8 mouse cellular contexts compared by ENCODE assay signal in genomic region chr5:88554086-88554886, GRCm38 (mm10). TPM values are rescaled to one million over a fixed set of nuclear protein-coding genes. Genes with fewer than 3 reads are reported as not detected.
DNase-seq lines count a peak whose midpoint lies in the region; ATAC-seq and TF ChIP-seq lines count a peak whose summit lies in the region.

TSS of gene Utp3 (plus strand) at chr5:88554462.

- H3K4me3 ChIP-seq in cortical plate, adult 2 months (ENCODE audit: insufficient read depth, low read length) = peak within 1 kb of the TSS; percentile 93
- H3K4me3 ChIP-seq in megakaryocyte, embryonic 14.5 days (replicated peaks) = peak within 1 kb of the TSS; percentile 95

- H3K27ac ChIP-seq in cortical plate, adult 2 months (ENCODE audit: insufficient read depth, low read length) = peak within 1 kb of the TSS; percentile 58

- no peaks in the 10 kb centered on the region for H3K27me3 ChIP-seq in megakaryocyte, embryonic 14.5 days (replicated peaks)

- peaks cover 7% of the 10 kb centered on the region; the same call in 1 of the 2 replicates for H3K4me1 ChIP-seq in cortical plate, adult 2 months (ENCODE audit: control insufficient read depth, insufficient read depth, low read length)
- peaks cover 33% of the 10 kb centered on the region for H3K4me1 ChIP-seq in megakaryocyte, embryonic 14.5 days

- peak; percentile 86 for ATAC-seq in activated CD4-positive, CD25-positive, alpha-beta regulatory T cell, adult 4 months

- peaks cover 3% of the 10 kb centered on the region for H3K36me3 ChIP-seq in megakaryocyte, embryonic 14.5 days (replicated peaks; ENCODE audit: low read length)

- DNase-seq in gastrocnemius, adult 8-10 months (ENCODE audit: low spot score in 2 of 2) = peak; percentile 89 to 90
- peak; percentile 99 for DNase-seq in hindlimb bud, embryonic 11.5 days (ENCODE audit: extremely low spot score, low read depth, low spot score)
- DNase-seq in left cerebral cortex, adult 8-10 months (ENCODE audit: low spot score in 2 of 2) = peak; percentile 89 to 94
- peak; percentile 97 for DNase-seq in right cerebral cortex, postnatal 10 days (ENCODE audit: low spot score in 2 of 2)
- peak; percentile 85 for DNase-seq in urinary bladder, postnatal 25 days (ENCODE audit: low spot score)

- peak; percentile 73; the same call in 1 of the 2 replicates for TF ChIP-seq POLR2A in cortical plate, adult 2 months (IDR thresholded peaks at IDR 0.05; ENCODE audit: extremely low read depth, insufficient read depth, low read length)

- peak; percentile 57 for TF ChIP-seq CTCF in cortical plate, adult 2 months (IDR thresholded peaks at IDR 0.05; ENCODE audit: extremely low read depth, insufficient read depth, low read length)

- no peaks in the 10 kb centered on the region for H3K9me3 ChIP-seq in megakaryocyte, embryonic 14.5 days

RNA-seq across cellular contexts. Expression of gene Utp3, which starts in this region (rescaled TPM):
- polyA plus RNA-seq in activated CD4-positive, CD25-positive, alpha-beta regulatory T cell, adult 4 months (2017; shearing (Covaris generic)) = 100 to 1,000 TPM in 1 of 2 experiments, 10 to 100 TPM in 1; 86.2 to 103 TPM
- polyA plus RNA-seq in cortical plate, adult 2 months (2012; rRNA removed) = 25.1 and 27.5 TPM in 2 replicates
- 10 to 100 TPM; 17.8 to 28.6 (median 23.8) TPM for total RNA-seq in gastrocnemius, adult 8-10 months (2022)
- total RNA-seq in left cerebral cortex, adult 8-10 months (2022) = 10 to 100 TPM; 25.3 to 33.2 (median 29.2) TPM
- 6.4 and 54.3 TPM in 2 replicates for polyA plus RNA-seq in megakaryocyte, embryonic 14.5 days (2012; ENCODE audit: insufficient read depth, low replicate concordance)

Comparison
In these comparisons a context has a peak if more than half of its experiments do, and no peak if none do; other contexts are left out.
1. Peak in every context shown above with its lines: DNase-seq, ATAC-seq, H3K4me3 ChIP-seq and H3K27ac ChIP-seq.